Mouse (Mus musculus) small intestine, adult 2 months (tissue): Measurements from ENCODE around the gene St3gal4. TPM values are rescaled to one million over a fixed set of nuclear protein-coding genes. Genes with fewer than 3 reads are reported as not detected.
A peak's percentile ranks its signal among the peaks of the same experiment; 100 is the strongest.

Source experiments
- H3K27ac ChIP-seq: fragments of 200-500 bp; 2 replicates; pipeline ENCODE4 v1.5.1; 2012; ENCODE audit warnings: low read depth, low read length, control low read depth, inconsistent platforms; ENCODE audit not compliant: insufficient read depth
- H3K27me3 ChIP-seq: fragments of 200-500 bp; 2 replicates; pipeline ENCODE4 v1.6.1; 2012; ENCODE audit warnings: mild to moderate bottlenecking, moderate library complexity, low read length, inconsistent platforms; ENCODE audit not compliant: control insufficient read depth, insufficient read depth
- H3K36me3 ChIP-seq: fragments of 200-500 bp; 2 replicates; pipeline ENCODE4 v1.6.1; 2012; ENCODE audit warnings: mild to moderate bottlenecking, low read length, control low read depth, inconsistent platforms; ENCODE audit not compliant: control insufficient read depth, insufficient read depth
- H3K4me1 ChIP-seq: fragments of 200-500 bp; 2 replicates; pipeline ENCODE4 v1.6.1; 2012; ENCODE audit warnings: low read length, inconsistent platforms, mixed read lengths; ENCODE audit not compliant: control insufficient read depth, insufficient read depth, insufficient read length
- H3K4me3 ChIP-seq: fragments of 200-500 bp; 2 replicates; pipeline ENCODE4 v1.5.1; 2012; ENCODE audit warnings: low read depth, mild to moderate bottlenecking, control low read depth, inconsistent platforms, low read length, moderate library complexity
- CTCF ChIP-seq: fragments of 200-500 bp; IDR thresholded peaks from 2 replicates; pipeline ENCODE4 v1.5.1; 2012; ENCODE audit warnings: low read depth, mild to moderate bottlenecking, control low read depth, inconsistent platforms, low read length, moderate library complexity, mixed read lengths; ENCODE audit not compliant: insufficient replicate concordance, insufficient read length; ENCODE audit errors: extremely low read depth
- POLR2A ChIP-seq: fragments of 200-500 bp; IDR thresholded peaks from 2 replicates; pipeline ENCODE4 v1.6.1; 2012; ENCODE audit warnings: low read depth, mild to moderate bottlenecking, control low read depth, inconsistent platforms, low read length, moderate library complexity
- WGBS: fragments of 180-500 bp; shearing (Covaris S2); methylation state at CpG from one replicate; pipeline ENCODE4 v1.1.7; 2018; 5-methylcytosine and 5-hydroxymethylcytosine counted together
- polyA plus RNA-seq: library from polyadenylated mRNA; depleted of rRNA; stranded (reverse); fragments of >200 nt; gene quantifications from 2 replicates; pipeline ENCODE4 v1.2.3, GENCODE M21; 2012

St3gal4 gene
- polyA plus RNA-seq, 1 experiment: 354 TPM

- 32% methylated on average over 4 of the region's 4 CpGs for WGBS
- TF ChIP-seq CTCF (no peak), POLR2A (no peak)
- Histone ChIP-seq H3K4me1 (peaks cover 58% of the 10 kb centered on the region), H3K36me3 (no peaks in the 10 kb centered on the region), H3K4me3 (no peak overlapping the region), H3K27me3 (no peaks in the 10 kb centered on the region), H3K27ac (peak overlapping the region; percentile 90)
These were observed 8.5 kb downstream of the St3gal4 start for GRCm38 (mm10) chr9:35110567-35110966.

GRCm38 (mm10) chr9:35110051-35110450, 9.0 kb downstream of the St3gal4 start:
- H3K27ac ChIP-seq: peak overlapping the region; percentile 90
- H3K36me3 ChIP-seq: no peaks in the 10 kb centered on the region
- WGBS: 37% methylated on average over 5 of the region's 5 CpGs
- no peaks in the 10 kb centered on the region for H3K27me3 ChIP-seq
- no peak overlapping the region for H3K4me3 ChIP-seq
- TF ChIP-seq POLR2A: no peak
- no peak for TF ChIP-seq CTCF
- H3K4me1 ChIP-seq: peaks cover 58% of the 10 kb centered on the region

- H3K27me3 ChIP-seq: no peaks in the 10 kb centered on the region
- peaks cover 66% of the 10 kb centered on the region for H3K4me1 ChIP-seq
- no peak overlapping the region for H3K4me3 ChIP-seq
- WGBS: 65% methylated on average over 5 of the region's 5 CpGs
- TF ChIP-seq POLR2A (no peak), CTCF (no peak)
- no peaks in the 10 kb centered on the region for H3K36me3 ChIP-seq
- H3K27ac ChIP-seq: 0 out of 2 replicates have a peak overlapping the region, but pooled peaks have one; percentile 6
These were observed 10.2 kb downstream of the St3gal4 start for GRCm38 (mm10) chr9:35108916-35109315.

DNA sequence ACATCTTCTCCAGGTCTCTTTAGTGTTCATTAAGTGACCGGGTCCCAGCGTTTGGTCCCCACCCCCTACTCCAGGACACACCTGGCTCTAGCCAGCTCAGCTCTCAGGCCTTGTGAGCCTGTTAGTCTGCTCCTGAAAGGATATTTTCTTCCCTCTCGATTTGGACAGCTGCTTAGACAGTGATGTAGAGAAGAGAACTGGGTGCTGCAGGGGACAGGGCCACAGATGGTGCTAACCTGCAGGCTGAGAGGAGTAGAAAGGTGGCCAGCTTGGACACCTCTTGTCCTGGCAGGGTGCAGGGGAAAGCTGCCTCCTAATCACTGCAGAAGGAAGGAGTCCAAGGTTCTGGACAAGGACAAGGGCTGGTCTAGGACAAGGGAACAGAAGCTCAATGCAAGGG, 11.0 kb downstream of the St3gal4 start:
- Histone ChIP-seq H3K4me1 (peaks cover 65% of the 10 kb centered on the region), H3K36me3 (no peaks in the 10 kb centered on the region; the same call in 1 of the 2 replicates), H3K27ac (no peak overlapping the region), H3K4me3 (no peak overlapping the region), H3K27me3 (no peaks in the 10 kb centered on the region)
- WGBS: 62% methylated on average over 3 of the region's 3 CpGs
- TF ChIP-seq CTCF (no peak), POLR2A (no peak)

- TF ChIP-seq CTCF (no peak), POLR2A (no peak)
- Histone ChIP-seq H3K27me3 (no peaks in the 10 kb centered on the region), H3K36me3 (peaks cover 4% of the 10 kb centered on the region; the same call in 1 of the 2 replicates), H3K27ac (no peak overlapping the region), H3K4me1 (peaks cover 65% of the 10 kb centered on the region), H3K4me3 (no peak overlapping the region)
- 88% methylated on average over 5 of the region's 5 CpGs for WGBS
These were observed 11.7 kb downstream of the St3gal4 start for GRCm38 (mm10) chr9:35107396-35107795.

GRCm38 (mm10) chr9:35105884-35106880, 12.9 kb downstream of the St3gal4 start:
- Histone ChIP-seq H3K36me3 (peaks cover 4% of the 10 kb centered on the region; the same call in 1 of the 2 replicates), H3K27ac (peak overlapping the region; percentile 89), H3K4me1 (peaks cover 54% of the 10 kb centered on the region), H3K27me3 (no peaks in the 10 kb centered on the region), H3K4me3 (peak overlapping the region; percentile 28)
- no peak for TF ChIP-seq POLR2A
- TF ChIP-seq CTCF: no peak
- 17% methylated on average over 15 of the region's 15 CpGs for WGBS

DNA sequence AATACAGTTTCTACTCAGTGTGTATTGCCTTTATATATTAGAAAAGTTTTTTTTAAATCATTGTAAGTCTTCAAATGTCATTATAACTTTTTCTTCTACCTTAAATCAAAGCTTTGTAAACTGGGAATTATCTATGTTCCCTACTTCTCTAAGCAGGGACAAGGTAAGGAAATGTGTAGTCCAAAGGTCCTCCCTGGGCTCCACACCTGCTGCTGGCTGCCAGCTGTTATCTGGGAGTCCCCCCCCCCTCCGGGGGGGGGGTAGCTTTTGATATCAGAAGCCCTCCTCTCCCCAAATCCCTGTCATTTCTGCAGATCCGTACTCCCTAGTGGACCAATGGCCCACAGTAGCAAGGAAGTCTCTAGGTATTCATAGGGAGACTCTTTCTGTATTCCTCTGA, 13.6 kb downstream of the St3gal4 start:
- no peak for TF ChIP-seq CTCF
- no peak for TF ChIP-seq POLR2A
- WGBS: 14% methylated on average over 2 of the region's 2 CpGs
- Histone ChIP-seq H3K27me3 (no peaks in the 10 kb centered on the region), H3K27ac (peak overlapping the region; percentile 91), H3K4me3 (no peak overlapping the region), H3K4me1 (peaks cover 51% of the 10 kb centered on the region), H3K36me3 (peaks cover 8% of the 10 kb centered on the region)
